Mouse (Mus musculus): ENCODE data around the gene Fmo5. TPM values are rescaled to one million over a fixed set of nuclear protein-coding genes. Genes with fewer than 3 reads are reported as not detected.

Fmo5 gene
- polyA plus RNA-seq (2017; shearing (Covaris generic)), result 1 to 10 TPM; 7.0 TPM

DNA sequence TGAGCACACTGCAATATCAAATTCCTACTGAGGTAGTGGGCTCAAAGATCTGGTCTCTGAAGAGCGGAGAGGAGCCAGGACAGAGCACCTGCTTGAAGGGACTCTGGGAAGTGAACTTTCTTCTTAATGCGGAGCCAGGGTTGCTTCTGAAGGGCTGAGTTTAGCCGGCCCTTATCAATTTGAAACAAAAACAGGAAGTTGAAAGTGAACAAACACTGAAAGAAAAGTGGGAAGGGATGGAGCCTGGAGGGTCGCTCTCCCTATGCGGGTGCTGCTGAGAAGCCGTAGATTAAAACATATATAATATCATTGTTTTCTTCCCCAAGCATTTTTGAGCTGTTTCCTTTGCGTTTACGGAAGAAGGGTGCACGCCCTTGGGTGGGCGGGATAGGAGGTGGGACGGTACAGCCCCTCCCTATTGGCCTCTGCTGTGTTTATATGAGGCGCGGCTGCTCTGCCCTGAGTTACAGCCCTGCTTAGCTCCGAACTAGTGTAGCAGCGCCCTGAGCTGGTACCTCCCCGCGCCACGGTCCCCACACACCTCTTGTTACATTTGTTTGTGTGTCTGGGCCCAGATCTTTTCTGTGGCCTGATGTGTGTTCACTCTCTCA lies at the start of gene Fmo5:
TSS of gene Fmo5 (plus strand) at position 414 of the 611 bp plus-strand sequence.
- ATAC-seq, result peak; percentile 100

DNA sequence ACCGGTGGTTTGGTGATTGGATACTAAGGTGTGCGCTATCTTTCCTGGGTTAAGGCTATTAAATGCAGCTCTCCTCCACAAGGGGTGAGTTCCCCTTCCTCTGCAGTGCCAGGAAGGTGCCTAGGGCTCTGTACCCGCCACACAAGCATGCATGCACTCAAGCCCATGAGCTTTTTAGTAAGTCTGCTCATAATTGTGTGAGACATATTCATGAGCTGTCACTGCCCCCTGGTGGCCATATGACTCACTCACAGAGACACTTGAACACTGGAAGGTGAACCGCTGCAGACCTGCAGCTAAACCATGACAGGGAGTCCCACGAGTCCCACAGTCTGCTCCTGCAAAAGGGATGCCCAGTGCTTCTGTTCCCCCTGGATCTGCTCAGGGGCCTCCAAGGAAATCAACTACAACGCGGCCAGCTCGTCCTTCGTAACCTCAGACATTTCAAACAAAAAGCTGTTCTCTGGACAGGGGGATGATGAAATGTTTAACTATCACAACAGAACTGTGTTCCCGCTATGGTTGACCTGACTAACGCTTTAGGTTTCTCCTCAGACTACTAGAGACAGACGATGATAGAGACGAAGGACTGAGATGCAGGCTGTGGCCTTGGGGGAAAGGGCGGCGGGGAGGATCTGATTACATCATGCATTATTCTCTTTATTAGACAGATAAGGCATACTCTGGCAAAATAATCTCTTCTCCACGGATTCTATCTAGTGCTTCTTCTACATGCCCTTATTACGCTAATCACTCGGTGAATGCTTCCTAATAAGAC lies 43.0 kb upstream of the Fmo5 start:
- peak; percentile 81 for ATAC-seq

DNA sequence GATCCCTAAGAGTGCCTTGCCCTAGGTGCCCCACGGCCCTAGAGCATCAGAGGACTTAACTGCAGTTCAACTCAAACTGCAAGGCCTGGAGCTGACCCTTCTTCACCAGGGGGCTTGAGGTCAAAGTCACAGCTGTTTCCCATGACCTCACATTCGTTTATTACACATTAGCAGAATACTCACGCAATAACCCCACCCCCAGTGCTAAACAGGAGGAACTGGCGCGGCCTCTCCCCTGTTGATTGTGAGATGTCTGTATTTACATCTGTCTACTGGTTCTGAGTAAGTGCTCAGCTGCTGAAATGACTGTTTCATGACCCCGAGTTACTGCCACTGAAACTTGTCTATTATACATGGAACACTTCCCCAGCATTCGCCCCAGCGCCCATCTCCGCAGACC lies 40.9 kb upstream of the Fmo5 start:
- no peak for ATAC-seq

DNA sequence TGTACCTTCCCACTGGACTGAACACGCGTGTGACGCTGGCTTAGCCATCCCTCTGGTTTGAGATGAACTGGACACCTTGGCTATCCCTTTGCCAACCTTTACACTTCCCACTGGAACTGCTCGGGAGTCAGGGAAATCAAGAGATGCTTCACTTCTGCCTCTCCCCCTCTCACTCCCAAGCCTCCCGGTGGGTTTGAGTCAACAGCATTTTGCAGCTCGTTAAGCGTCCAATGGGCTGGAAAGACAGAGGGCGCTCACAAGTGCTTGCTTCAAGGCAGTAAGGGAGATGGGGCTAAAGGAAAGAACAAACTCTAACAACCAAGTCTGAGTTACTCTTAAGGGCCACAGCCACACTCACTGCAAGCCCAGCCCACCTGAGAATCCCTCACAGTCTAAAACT lies 37.9 kb upstream of the Fmo5 start:
- no peak for ATAC-seq

DNA sequence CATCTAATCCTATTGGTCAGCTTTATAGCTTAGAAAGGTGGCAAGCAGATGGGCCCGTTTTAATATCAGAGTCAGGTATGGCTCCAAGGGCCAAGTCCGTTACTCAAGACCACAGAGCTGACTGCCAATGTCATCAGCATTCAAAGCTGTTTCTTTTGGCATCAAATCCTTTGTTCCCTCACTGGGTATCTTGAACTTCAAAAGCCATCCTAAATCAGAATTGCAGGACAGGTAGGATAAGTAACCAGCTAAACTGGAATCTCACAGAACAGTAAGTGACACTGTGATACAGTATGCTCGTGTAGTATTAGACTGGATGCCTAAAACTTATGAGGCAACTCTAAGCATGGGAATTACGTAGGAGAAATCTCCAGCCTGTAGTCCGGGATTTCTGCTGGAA lies 35.5 kb upstream of the Fmo5 start:
- ATAC-seq, result no peak

DNA sequence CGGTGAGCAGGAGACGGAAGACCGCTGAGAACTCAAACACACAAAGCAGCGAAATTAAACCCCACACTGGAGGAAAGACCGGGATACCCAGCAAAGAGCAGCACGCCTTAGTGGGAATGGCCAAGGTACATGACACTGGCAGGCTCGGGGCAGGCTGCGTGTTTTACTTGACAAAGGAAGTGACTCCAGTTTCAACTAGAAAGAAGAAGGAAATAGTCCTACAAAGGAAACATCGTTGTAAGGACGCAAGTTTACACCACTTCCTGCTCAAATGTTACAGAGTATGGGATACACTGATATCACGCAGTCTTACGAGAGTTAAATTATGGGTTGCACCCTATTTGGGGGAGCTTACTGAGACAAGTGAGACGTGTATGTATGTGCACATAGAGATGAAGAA lies 34.5 kb upstream of the Fmo5 start:
- no peak for ATAC-seq

DNA sequence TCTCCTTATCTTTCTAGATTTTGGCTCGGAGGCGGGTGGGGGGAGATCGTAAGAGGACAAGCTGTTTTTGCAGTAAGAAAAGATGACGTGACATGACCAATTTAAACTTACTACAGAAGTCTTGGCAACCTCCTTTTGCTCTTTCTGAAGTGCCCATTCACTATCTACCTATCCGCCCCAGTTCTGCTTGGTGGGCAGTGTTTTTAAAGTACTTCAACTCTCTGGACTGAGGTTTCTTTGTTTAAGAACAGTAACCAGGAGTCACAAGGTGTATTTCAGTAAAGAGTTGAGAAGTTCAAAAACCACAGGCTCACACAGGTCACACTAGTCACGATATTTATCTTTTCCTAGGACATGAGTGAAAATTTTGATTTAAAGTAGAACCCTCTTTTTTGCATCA lies 33.5 kb upstream of the Fmo5 start:
- ATAC-seq, result no peak

DNA sequence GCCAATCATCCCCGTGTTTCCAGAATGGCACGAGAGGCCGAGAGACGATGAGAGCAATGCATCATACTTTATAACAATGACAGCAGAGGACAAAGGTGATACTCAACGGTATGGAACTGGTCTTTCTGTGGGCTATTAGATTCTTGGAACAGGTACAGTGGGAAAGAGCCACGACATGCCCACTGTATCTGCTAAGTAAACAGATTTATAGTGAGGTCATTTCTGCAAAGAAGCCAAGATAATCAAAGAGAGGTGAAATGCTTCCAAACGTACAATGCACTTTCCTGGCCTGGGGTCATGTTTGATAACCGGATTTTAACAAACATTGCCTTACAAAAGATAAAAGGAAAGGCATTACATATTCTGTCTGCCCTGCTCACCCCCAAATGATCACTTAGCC lies 31.8 kb upstream of the Fmo5 start:
- no peak for ATAC-seq

DNA sequence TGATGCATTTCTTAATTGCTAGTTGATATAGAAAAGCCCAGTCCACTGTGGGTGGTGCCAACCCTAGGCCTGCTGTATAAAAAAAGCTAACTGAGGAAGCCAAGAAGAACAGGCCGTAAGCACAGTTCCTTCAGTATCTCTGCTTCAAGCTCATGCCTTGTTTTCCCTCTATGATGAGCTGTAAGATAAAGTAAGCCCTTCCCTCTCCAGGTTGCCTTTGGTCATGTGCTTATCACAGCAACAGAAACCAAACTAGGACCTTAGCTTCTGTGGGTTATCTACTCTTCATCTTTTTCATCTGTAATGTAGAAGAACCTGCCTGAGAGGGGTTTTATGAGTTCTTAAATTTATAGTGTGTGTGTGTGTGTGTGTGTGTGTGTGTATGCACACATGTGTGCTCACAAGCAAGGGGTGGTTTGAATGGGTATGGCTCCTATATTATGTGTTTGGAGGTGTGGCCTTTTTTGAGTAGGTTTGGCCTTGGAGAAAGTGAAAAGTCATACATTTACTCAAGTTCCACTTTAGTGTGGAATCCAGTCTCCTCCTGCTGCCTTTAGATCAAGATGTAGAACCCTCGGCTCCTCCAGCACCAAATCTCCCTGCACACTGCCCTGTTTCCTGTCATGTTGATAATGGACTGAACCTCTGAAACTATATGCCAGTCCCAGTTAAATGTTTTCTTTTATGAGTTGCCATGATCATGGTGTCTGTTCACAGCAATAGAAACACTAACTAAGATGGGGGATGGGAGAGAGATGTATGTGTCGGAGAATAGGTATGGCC lies 28.4 kb upstream of the Fmo5 start:
- no peak for ATAC-seq

DNA sequence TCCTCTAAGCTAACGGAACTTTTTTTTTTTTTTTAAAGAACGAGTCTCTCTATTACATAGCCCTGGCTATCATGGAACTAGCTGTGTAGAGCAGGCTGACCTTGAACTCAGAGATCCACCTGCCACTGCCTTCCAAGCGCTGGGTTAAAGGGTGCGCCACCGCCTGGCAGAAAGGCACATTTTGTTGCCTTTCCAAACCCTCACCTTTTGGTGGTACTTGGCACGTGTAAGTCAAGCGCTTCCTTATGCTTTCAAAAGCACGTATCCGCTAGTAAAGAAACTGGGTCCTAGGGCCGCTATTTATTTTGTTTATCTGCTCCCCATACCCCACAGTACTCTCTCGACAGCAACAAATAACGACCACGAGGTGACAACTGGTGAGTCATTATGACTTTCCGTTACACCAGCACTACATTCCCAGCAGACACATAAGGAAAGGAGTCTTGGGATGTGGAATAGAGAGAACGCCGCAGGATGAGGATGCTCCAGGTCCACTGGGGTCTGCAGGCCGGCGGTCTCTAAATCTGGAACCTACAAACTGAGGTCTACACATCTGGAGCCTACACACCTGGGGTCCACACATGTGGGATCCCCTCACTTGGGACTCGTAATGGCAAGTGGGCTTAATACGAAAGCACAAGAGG lies 19.3 kb upstream of the Fmo5 start:
- ATAC-seq, result peak; percentile 60

DNA sequence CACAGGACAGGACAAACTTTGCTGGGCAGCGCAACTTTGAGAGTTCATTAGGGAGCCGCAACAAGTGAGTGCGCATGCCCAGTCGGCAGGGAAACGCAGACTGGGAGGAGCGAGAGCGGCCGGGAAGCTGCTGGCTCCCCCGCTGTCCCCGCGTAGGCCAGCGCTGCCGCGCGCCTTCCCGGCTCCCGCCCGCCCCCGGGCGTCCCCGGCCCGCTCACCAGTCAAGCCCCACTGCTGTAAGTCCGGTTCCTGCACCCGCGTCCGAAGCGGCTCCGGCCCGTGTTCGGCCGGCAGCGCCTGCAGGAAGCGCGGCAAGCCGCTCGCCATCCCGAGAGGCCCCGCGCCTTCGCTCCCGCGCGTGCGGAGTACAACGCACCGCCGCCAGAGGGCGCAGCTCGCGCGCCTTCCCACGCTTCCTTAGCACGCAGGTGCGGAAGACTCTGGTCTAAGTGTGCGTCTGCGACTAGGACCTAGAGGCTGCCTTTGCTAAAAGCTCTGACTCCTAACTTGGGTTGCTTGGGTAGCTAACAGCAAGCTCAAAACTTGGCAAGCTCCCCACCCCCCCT lies 18.7 kb upstream of the Fmo5 start, which contains the start of gene Chd1l:
TSS of gene Chd1l (minus strand) at position 359 of the 566 bp plus-strand sequence.
- peak; percentile 88 for ATAC-seq

DNA sequence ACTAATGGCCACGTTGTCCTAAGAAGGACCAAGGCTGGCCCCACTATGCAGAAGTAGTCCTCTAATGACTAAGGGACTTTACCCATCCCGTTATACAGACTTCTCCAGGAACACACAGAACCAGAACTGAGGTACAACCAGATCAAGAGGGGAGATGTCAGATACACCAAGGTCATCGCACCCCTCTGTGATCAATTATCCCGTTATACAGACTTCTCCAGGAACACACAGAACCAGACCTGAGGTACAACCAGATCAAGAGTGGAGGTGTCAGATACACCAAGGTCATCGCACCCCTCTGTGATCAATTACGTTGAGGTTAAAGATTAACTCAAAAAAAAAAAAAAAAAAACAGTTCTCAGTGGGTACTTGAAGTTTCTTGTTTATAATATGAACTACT lies 17.6 kb upstream of the Fmo5 start:
- no peak for ATAC-seq

DNA sequence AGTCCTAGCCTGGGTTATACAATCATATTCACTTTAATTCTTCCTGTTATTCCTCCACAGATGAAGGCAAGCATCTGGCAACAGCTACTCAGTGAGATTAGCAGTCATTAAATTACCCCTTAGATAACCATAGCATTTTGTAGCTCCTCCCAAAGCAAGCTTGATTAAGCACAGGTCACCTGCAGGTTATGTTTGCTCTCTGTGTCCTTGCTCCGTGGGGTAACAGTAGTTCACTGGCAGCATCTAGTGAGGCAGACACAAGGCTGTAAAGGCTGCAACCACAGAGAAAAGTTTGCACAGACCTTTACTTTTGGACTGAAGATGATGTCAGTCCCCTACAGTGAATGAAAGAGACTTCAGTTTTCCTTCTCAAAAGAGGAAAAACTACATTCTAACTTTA lies 13.4 kb upstream of the Fmo5 start:
- ATAC-seq, result no peak

DNA sequence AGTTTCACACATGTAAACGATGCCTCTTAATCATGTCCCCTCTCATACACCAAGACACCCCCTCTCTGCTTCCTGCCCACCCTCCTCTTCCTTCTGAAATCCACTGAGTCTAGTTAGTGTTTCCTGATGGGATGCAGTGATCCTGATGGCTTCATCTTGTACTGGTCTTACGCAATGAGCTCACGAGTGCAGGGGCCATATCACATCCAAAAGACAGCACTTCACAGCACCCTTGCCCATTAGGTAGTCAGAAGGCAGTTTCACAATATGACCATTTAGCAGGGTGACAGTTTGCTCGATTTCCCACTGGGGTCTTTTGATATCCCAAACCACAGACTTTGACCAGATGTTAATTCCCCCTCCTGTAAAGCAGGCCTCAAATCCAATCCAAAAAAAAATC lies 12.7 kb upstream of the Fmo5 start:
- no peak for ATAC-seq

DNA sequence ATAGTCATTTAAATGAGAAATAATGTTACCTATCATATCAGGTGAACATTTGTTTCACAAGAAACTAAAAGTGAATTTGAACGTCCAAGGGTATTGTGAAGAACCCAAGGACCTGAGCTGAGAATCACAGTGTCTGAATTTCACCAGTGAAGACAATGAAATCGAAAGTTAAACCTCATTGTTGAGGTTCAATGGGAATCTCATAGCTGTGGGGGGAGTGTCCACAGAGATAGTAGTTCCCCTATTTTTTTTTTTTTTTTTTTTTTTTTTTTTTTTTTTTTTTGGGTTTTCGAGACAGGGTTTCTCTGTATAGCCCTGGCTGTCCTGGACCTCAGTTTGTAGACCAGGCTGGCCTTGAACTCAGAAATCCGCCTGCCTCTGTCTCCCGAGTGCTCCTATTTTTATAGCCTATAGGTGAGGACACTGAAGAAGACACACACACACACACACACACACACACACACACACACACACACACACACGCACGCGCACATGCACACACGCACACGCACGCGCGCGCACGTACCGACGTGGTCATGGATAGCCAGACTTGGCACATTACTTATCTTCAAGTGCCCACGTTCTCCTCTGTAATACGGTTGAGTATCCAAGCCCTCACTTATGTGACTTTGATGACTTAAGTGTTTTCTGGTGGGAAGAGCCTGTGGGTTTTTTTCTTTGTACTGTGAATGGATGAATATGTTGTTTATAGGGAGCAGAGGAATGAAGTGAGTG lies 11.3 kb upstream of the Fmo5 start:
- ATAC-seq, result no peak

DNA sequence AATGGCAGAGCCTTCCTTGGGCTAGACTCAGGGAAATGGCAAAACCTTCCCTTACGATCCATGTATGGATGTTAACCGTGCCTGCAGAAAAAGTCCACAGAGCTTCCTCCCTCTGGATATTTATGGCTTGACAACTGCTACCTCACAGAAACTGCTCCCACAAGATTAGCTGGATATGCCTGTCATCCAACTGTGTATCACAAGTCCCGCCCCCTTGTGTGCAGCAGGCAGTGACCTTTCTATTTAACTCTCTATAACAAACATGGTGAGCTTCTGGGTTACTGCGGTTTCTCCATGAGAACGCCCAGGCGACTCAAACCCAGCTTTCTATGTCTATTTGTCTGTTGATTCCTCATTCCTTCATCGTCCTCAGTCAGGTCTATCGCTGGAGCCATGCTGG lies 10.7 kb upstream of the Fmo5 start:
- ATAC-seq, result no peak

DNA sequence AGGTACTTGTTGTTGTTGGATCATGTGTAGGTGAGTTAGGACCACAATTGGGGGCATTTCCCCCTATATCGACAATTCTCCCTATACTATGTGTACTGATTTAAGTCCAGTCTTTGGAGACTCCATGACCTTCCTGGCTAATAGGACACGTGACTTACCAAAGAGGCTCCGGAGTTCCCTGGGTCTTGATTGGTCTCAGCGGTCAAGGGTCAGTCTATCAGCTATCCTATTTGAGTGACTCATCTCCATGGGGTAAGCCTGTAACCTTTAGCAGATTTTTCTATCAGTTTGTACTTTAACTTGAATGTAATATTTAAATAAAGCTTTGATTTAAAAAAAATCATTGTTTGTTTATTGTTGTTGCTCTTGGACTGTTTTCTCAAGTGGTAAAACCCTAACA lies 7.9 kb upstream of the Fmo5 start:
- ATAC-seq, result no peak

DNA sequence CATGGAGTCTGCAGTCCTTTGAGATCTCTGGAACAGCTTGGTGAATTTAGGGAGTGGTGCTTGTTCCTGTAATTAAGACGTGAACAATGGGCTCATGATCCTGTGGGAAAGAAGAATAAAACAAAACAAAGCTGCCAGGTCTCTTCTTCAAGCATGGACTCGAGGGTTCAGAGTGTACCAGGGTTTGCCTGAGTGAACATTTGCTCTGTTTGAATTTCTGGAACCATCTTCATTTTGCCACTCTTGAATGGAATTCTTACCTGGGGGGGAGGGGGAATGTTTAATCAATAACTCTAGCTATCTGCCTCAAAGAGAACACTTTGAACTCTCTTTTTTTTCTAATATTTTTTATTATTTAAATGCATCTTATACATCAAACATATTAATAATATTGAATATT lies 4.0 kb upstream of the Fmo5 start:
- no peak for ATAC-seq

DNA sequence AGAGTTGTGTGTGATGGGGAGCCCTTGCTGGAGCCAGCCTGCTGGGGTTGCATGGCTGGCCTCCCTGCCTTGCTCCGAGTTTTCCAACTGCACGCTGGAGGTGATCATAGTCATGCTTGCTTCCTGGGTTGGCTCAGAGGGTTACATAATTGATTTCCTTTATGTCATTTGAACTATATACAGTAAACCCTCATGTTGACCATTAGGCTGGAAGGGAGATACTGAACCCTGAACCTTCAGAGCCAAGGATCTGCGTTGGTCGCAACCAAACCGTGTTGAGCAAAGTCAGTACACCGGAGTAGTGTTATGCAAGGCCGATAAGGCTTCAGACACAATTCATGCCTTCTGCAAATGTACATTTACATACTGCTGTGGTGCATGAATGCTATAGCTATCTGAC lies 711 bp upstream of the Fmo5 start:
- ATAC-seq, result no peak

DNA sequence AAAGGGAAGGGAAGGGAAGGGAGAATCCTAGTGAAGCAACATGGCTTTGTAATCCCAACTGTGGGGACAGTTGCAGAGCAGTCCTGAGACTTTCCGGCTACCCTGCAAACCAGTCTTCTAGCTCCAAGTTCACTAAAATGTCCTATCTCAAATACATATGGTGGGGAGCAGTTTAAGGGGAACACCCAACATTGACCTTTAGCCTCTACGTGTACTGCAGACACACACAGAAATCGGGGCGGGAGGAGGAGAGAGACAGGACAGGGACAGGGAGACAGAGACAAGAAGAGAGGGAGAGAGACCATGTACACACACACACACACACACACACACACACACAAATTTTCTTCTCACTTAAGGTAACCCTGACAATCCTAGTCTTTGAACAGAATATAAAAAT lies 1.3 kb downstream of the Fmo5 start:
- no peak for ATAC-seq

DNA sequence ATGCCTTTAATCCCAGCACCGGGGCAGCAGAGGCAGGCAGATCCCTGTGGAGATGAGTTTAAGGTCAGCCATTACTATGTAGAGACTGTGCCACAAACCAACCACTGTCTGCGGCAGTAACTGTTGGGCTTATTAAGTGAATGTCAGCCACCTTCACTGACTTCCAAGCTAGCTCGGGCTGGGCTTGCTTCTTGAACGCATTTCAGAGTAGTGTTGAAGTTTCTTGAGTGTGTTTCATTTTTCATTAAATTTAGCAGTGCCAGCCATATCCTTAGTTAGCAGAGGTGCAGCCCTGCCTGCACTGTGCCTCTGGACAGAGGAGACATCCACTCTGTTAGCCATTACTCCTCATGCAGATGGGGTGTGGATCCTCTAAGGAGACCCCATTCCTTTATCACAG lies 2.1 kb downstream of the Fmo5 start:
- no peak for ATAC-seq

DNA sequence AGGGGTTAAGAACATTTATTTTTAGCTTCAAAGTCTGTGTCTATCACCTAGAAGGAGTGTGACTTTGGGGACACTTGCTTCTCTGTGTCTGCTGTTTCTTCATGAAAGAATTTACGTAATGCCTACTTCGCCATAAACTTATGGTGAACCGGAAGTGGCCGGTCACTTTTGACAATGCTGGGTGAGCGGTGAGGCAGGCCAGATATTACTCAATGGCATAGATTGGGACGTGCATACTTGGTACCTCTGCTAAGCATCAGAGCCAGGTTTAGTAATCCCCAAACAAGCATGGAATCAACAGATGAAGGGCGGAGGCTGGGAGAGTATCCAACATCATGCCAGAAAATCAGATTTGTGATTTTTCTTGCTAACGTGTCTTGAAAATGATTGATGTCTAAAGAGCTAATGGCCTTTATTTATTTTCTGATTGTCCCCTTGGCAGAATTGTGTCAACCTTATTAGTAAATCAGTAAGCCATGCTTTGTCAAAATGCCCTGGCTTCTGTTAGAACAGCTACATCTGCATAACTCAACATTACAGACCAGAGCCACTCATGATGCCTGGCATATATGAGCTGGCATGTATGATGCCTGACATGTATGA lies 2.8 kb downstream of the Fmo5 start:
- ATAC-seq, result no peak

All from activated CD4-positive, CD25-positive, alpha-beta regulatory T cell, adult 4 months (primary cell).